Mouse (Mus musculus) heart, embryonic 13.5 days (tissue): Measurements from ENCODE around the gene Rtl3. TPM values are rescaled to one million over a fixed set of nuclear protein-coding genes. Genes with fewer than 3 reads are reported as not detected.

Source experiments
- ATAC-seq: fragments of 200-750 bp; cut with Nextera tagmentation; 2 replicates; pipeline ENCODE4 v1.8.0; 2017; ENCODE audit warnings: moderate TSS enrichment; ENCODE audit not compliant: insufficient number of reproducible peaks, low FRiP score, low TSS enrichment; ENCODE audit errors: extremely low read depth
- H3K27ac ChIP-seq: fragments of 300-500 bp; sonication (generic); replicated peaks from 2 replicates; pipeline ENCODE4 v1.5.1; 2015; ENCODE audit warnings: moderate library complexity, mild to moderate bottlenecking, inconsistent platforms
- H3K27me3 ChIP-seq: fragments of 300-500 bp; sonication (generic); replicated peaks from 2 replicates; pipeline ENCODE4 v1.6.1; 2015; ENCODE audit warnings: mild to moderate bottlenecking, inconsistent platforms
- H3K36me3 ChIP-seq: fragments of 300-500 bp; sonication (generic); 2 replicates; pipeline ENCODE4 v1.6.1; 2015; ENCODE audit warnings: mild to moderate bottlenecking, inconsistent platforms
- H3K4me1 ChIP-seq: fragments of 300-500 bp; sonication (generic); 2 replicates; pipeline ENCODE4 v1.6.1; 2015; ENCODE audit warnings: inconsistent platforms
- H3K4me2 ChIP-seq: fragments of 300-500 bp; sonication (generic); 2 replicates; pipeline ENCODE4 v1.6.1; 2015; ENCODE audit warnings: inconsistent platforms, mild to moderate bottlenecking, moderate library complexity
- H3K4me3 ChIP-seq: fragments of 300-500 bp; sonication (generic); 2 replicates; pipeline ENCODE4 v1.5.1; 2015; ENCODE audit warnings: moderate library complexity, mild to moderate bottlenecking, inconsistent platforms
- H3K9ac ChIP-seq: fragments of 300-500 bp; sonication (generic); 2 replicates; pipeline ENCODE4 v1.6.1; 2015; ENCODE audit warnings: inconsistent platforms, mild to moderate bottlenecking, moderate library complexity
- H3K9me3 ChIP-seq: fragments of 300-500 bp; sonication (generic); 2 replicates; pipeline ENCODE4 v1.6.1; 2016; ENCODE audit warnings: inconsistent platforms
- WGBS: fragments of 180-500 bp; shearing (Covaris S2); methylation state at CpG from one replicate; pipeline ENCODE4 v1.1.7; 2015; ENCODE audit warnings: mixed read lengths; 5-methylcytosine and 5-hydroxymethylcytosine counted together
- polyA plus RNA-seq: library from polyadenylated mRNA; unstranded; fragments of >200 nt; fragmentation: Nextera tagmentation; extraction: Ambion mirVana; gene quantifications from 2 replicates; pipeline ENCODE4 v1.2.1, GENCODE M21; 2015

Rtl3 gene
- polyA plus RNA-seq = 4.8 and 6.0 TPM in 2 replicates

DNA sequence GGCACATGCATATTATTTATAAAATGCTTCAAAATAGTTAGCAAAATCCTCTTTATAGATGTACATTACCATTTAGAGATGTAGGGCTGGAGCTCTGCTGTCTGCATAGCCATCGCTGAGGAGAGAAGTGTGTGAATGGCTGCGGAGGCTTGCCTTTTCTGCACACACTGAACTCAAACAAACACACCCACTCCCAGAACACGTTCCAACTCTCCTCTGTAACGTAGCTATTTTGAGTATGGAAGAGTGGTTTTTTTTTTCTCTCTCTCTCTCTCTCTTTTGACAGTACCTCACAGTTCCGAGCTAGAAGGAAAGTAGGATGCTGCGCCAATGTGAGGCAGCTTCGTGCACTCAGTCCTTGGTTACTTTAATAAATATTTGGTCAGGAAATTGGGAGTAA, at the start of gene Rtl3:
Gene Rtl3, minus strand, starts transcription at position 236 of the 400 bp plus-strand sequence.
- H3K4me3 ChIP-seq = peak within 1 kb of the TSS; percentile 18
- H3K4me1 ChIP-seq = no peaks in the 10 kb centered on the region
- H3K27ac ChIP-seq = peak within 1 kb of the TSS; percentile 8; the same call in 1 of the 2 replicates
- H3K27me3 ChIP-seq = no peaks in the 10 kb centered on the region
- peaks cover 15% of the 10 kb centered on the region for H3K9me3 ChIP-seq
- no peak within 1 kb of the TSS for H3K9ac ChIP-seq
- no peaks in the 10 kb centered on the region for H3K36me3 ChIP-seq
- ATAC-seq = no peak
- H3K4me2 ChIP-seq = peak within 1 kb of the TSS; percentile 44
- WGBS = 28% methylated on average over 7 of the region's 7 CpGs

DNA sequence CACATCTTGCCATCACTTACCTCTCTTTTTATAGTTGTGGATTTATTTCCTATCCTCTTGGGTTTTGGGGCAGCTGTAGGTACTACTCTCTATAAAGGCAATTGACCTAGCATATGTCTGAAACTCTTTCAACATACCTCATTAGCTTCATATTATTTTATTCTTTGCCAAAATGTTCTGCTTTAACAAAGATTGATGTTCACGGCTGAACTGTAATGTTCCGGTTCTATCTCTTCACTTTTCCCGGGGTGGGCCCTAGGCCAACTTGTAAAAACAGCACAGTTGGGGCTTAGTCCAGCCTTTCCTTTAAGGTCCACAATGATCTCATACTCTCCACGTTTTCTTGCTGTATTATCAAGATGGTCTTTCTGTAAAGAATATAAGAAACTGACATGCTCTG, 31.9 kb upstream of the Rtl3 start:
- Histone ChIP-seq H3K36me3 (no peaks in the 10 kb centered on the region), H3K9ac (no peak overlapping the region), H3K9me3 (no peaks in the 10 kb centered on the region), H3K4me2 (no peak overlapping the region), H3K4me3 (no peak overlapping the region), H3K27me3 (no peaks in the 10 kb centered on the region), H3K4me1 (no peaks in the 10 kb centered on the region), H3K27ac (no peak overlapping the region)
- ATAC-seq = no peak
- 50% methylated on average over 4 of the region's 4 CpGs for WGBS

DNA sequence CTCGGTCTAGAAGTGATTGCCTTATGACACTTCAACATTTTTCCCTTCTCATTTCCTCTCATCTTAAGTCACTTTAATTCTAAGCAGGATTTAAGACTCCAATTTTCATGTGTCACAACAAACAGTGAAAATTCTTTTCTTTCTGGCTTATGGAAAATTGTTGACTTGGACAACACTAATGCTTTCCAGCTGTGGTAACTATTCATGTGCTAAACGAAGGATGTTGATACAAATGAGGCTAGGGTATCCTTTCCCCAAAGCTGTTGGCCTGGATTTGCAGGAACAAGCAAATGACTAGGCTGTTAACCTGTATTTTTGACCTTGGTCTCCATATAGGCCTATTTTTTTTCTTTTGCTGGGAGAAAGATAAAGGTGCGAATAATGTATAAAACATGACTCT, 31.4 kb upstream of the Rtl3 start:
- no peak overlapping the region for H3K4me3 ChIP-seq
- ATAC-seq = no peak
- H3K9me3 ChIP-seq = no peaks in the 10 kb centered on the region
- H3K36me3 ChIP-seq = no peaks in the 10 kb centered on the region
- H3K27me3 ChIP-seq = no peaks in the 10 kb centered on the region
- no peak overlapping the region for H3K9ac ChIP-seq
- WGBS = 44% methylated on average over 3 of the region's 3 CpGs
- H3K4me2 ChIP-seq = no peak overlapping the region
- H3K27ac ChIP-seq = no peak overlapping the region
- no peaks in the 10 kb centered on the region for H3K4me1 ChIP-seq

DNA sequence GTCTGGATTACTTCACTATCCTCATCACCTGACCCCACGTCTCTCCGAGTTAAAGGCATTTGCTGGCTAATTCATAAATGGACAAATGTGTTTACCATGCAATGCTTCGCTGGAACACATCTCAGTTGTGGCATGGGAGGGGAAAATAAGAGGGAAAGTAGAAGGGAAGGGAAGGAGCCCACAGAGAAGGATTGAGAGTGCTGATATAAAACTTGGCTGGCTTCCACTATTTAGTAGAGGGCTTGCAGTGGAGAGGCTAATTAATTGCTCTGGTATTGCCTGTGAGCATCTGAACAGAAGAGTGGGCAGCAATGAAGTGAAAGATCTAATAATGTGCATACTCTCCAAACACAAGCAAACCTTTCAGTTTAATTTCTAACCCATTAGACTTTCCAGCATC, 31.0 kb upstream of the Rtl3 start:
- Histone ChIP-seq H3K4me3 (no peak overlapping the region), H3K9me3 (no peaks in the 10 kb centered on the region), H3K27ac (no peak overlapping the region), H3K36me3 (no peaks in the 10 kb centered on the region), H3K4me2 (no peak overlapping the region), H3K27me3 (no peaks in the 10 kb centered on the region), H3K4me1 (no peaks in the 10 kb centered on the region), H3K9ac (no peak overlapping the region)
- WGBS = 52% methylated on average over 3 of the region's 3 CpGs
- ATAC-seq = no peak

DNA sequence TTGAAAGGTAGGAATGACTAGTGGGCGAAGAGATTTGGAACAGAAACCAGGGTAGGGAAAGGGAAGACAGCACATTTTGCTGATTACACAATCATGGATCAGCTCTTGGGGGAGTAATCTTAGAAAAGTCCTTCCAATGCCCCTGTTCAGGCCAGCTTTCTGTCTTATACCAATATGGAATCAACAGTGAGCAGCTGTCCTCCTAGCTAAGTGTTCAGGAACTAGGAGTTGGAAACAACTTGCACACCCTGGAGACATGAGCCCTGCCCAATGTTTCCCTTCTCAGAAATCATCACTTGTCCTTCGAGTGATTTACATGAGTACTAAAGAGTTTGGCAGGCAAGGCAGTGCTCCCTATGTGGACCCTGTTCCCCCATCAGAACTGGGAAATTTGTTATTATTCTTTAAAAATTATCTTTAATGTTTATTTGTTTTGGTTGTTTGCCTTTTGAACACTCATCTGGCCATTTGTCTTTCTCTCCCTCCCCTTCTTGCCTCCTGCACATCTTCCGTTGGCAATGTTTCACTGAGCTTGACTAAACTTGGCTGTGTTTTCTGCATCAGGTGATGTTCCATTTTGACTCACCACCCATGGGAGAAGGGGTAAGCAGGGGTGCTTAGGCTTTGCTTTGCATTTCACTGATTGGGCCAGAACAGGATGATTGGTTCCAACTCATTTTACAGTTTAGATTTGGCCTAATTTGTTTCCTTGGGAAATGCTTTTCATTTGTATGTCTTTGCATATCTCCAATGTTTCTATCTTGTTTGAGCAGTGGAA, 13.3 kb upstream of the Rtl3 start:
- 58% methylated on average over 3 of the region's 3 CpGs for WGBS
- Histone ChIP-seq H3K27ac (no peak overlapping the region), H3K27me3 (no peaks in the 10 kb centered on the region), H3K36me3 (no peaks in the 10 kb centered on the region), H3K4me3 (no peak overlapping the region), H3K9ac (no peak overlapping the region), H3K9me3 (no peaks in the 10 kb centered on the region), H3K4me1 (no peaks in the 10 kb centered on the region), H3K4me2 (no peak overlapping the region)
- no peak for ATAC-seq

DNA sequence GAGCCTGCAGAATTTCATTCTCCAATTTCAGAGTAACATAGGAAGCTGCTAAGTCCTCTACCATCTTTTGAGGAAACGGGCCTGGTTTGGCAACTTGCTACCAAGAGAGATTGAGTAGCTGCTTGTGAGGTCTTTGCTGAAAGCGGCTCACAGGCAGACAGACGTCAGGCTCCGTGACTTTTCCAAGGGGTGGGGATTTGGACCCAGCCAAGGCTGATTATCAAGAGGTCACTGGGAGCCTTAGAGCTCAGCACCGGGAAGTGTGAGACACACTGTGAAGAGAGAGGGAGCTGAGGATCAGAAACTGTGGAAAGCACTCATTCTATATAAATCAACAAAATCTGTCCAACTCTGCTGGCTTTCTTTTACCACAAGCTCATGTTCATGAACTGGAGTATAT, 853 bp downstream of the Rtl3 start:
- H3K4me2 ChIP-seq = peak overlapping the region; percentile 44
- peaks cover 15% of the 10 kb centered on the region for H3K9me3 ChIP-seq
- H3K4me1 ChIP-seq = no peaks in the 10 kb centered on the region
- peak overlapping the region; percentile 18; the same call in 1 of the 2 replicates for H3K4me3 ChIP-seq
- H3K27me3 ChIP-seq = no peaks in the 10 kb centered on the region
- WGBS = 26% methylated on average over 5 of the region's 5 CpGs
- no peak overlapping the region for H3K9ac ChIP-seq
- peak overlapping the region; percentile 8; the same call in 1 of the 2 replicates for H3K27ac ChIP-seq
- H3K36me3 ChIP-seq = no peaks in the 10 kb centered on the region
- ATAC-seq = no peak

DNA sequence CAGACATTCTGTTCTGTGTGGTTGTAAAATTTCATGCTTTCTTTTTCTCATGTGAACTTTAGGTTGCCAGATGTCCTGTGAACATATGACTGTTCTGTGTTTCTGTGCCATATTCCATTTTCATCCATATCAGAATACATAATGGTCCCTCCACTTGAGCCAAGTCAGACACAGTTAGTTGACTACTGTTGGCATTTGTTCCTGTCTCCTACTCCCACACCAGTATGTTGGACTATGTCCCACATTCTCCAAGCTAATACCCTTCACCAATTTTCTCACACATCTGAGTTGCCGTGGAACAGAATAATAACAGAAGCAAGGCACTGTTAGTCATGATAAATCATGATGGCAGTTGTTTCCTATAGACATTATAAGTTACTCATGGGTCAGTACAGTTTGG, 9.9 kb downstream of the Rtl3 start:
- ATAC-seq = no peak

DNA sequence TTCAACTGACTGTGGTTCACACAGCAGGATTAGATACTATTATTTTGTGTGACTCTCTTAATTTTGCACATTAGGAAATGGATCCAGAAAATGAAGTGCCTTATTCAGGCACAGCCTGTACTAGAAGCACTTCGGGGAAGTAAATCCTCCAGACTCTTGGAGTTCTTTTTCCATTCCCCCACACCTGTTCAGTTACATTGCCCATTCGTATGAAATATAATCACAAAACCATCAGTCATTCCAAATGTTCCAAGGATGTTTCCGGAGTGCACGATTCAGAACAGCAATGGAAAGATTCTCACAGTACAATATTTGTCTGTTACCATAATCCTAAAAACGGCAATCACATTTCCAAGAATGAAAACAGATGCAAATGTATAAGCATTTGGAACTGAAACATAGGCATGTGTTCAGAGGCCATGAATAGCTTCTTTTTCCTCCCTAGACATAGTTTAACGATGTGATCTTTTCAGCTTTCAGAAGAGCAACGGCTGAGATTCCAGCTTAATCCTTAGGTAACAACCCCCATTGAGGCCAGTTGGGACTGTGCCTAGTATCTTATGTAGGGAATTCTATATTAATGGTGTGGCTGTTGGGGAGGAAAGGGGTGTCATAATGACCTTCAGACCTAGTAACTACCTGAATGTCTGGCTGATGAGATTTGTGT, 30.8 kb downstream of the Rtl3 start:
- no peaks in the 10 kb centered on the region for H3K9me3 ChIP-seq
- H3K27me3 ChIP-seq = no peaks in the 10 kb centered on the region
- H3K27ac ChIP-seq = no peak overlapping the region
- 71% methylated on average over 7 of the region's 7 CpGs for WGBS
- no peaks in the 10 kb centered on the region for H3K36me3 ChIP-seq
- no peak overlapping the region for H3K4me3 ChIP-seq
- no peaks in the 10 kb centered on the region for H3K4me1 ChIP-seq
- H3K9ac ChIP-seq = no peak overlapping the region
- H3K4me2 ChIP-seq = no peak overlapping the region
- no peak for ATAC-seq

More for the DNA sequence above, 9.9 kb downstream of the Rtl3 start:
- Histone ChIP-seq H3K36me3 (no peaks in the 10 kb centered on the region), H3K4me3 (no peak overlapping the region), H3K4me1 (no peaks in the 10 kb centered on the region), H3K27ac (no peak overlapping the region), H3K4me2 (no peak overlapping the region), H3K27me3 (no peaks in the 10 kb centered on the region), H3K9me3 (no peaks in the 10 kb centered on the region), H3K9ac (no peak overlapping the region)
- 53% methylated on average over 1 of the region's 1 CpGs for WGBS

DNA sequence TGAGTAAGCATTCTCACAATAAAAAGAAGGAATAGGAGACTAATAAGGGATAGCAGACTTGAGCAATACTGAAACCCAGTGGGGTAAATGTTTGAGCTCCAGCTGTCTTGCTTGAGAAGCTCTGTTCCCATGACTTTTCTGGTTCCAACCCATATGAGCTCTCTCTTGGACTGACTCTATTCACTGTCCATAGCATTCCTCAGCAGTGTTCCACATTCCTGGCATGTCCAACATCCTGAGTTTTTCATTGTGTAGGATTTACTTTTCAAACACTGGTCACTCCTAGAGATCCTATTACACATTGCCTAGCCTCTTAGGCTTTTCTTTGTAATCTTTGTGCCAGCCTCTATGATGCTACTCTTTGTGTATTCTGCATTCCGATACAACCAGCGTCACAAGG, 36.1 kb downstream of the Rtl3 start:
- Histone ChIP-seq H3K9ac (no peak overlapping the region), H3K36me3 (no peaks in the 10 kb centered on the region), H3K4me2 (no peak overlapping the region), H3K9me3 (no peaks in the 10 kb centered on the region), H3K27me3 (no peaks in the 10 kb centered on the region), H3K4me3 (no peak overlapping the region), H3K27ac (no peak overlapping the region), H3K4me1 (no peaks in the 10 kb centered on the region)
- 69% methylated on average over 2 of the region's 2 CpGs for WGBS
- no peak for ATAC-seq

DNA sequence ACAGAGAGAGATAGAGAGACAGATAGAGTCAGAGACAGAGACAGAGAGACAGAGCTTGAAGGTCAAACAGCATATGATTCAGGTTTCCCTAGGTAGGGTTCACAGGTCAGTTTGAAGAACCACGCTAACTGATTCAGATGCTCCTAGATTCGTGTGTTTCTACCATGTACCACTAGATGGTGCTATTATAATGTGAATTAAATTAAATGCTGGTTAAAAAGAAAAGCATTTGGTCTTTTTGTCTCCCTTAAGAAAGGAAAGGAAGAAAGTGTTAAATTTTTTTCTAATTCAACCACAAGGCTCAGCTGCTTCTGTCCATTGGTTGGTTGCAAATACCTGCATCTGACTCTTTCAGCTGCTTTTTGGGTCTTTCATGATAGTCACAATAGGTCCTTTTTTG, 45.8 kb downstream of the Rtl3 start:
- no peak overlapping the region for H3K27ac ChIP-seq
- ATAC-seq = no peak
- H3K4me1 ChIP-seq = no peaks in the 10 kb centered on the region

More for the DNA sequence above, 45.8 kb downstream of the Rtl3 start:
- no peak overlapping the region for H3K4me2 ChIP-seq
- no peak overlapping the region for H3K9ac ChIP-seq
- H3K9me3 ChIP-seq = no peaks in the 10 kb centered on the region
- H3K27me3 ChIP-seq = no peaks in the 10 kb centered on the region
- WGBS = 16% methylated on average over 2 of the region's 2 CpGs
- no peak overlapping the region for H3K4me3 ChIP-seq
- no peaks in the 10 kb centered on the region for H3K36me3 ChIP-seq
